Mouse (Mus musculus): Measurements from ENCODE around the gene Blcap.
"Not testable (repeated sequence)": the region's sequence is repeated elsewhere in the genome, so short reads cannot be mapped to it uniquely, and the experiment has no call there.

Blcap gene

GRCm38 (mm10) chr2:157571224-157571832, at the start of gene Blcap:
TSS of gene Blcap (minus strand) at chr2:157571274.
- peak in 1 of 2 experiments; percentile 58 for DNase-seq (ENCODE audit: low spot score in 2 of 2)

DNA sequence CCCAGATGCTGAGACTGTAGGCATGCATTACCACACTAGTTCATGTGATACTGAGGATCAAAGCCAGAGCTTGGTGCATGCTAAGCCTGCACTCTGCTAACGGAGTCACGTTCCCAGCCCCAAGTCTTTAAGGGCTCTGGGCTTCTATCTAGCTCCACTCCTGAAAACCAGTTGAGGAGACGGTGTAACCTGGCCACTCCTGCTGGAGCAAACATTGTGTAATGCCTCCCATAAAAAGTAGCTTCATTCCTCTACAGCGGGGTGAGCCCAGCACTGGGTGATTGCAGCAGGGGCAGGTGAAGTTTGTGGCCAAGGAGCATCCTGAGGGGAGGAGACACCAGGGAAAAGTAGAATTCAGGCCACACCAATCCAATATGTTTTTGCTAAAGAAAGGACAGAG, 47.3 kb upstream of the Blcap start:
- DNase-seq (ENCODE audit: low spot score in 2 of 2), result no peak

GRCm38 (mm10) chr2:157613997-157614396, 42.9 kb upstream of the Blcap start:
- DNase-seq (ENCODE audit: low spot score in 2 of 2), result no peak

DNA sequence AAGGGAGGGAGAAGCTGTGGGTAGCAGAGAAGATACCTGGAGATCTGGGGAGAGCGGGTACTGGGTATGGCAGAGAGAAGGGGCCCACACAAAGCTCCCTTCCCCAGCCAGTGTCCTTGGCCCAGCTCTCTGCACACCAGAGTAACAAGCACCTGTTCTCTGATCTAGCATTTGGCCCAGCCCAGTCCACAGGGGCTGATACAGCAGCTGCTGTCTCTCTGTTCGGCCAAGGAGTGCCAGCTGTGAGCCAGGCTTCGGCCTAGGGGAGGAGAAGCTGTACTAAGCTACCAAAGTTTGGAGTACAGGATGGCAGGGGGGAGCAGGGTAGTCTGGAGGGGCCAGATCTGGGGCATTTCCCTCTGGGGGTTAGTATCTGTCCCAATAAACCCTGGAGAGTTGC, 40.7 kb upstream of the Blcap start:
- no peak for DNase-seq (ENCODE audit: low spot score in 2 of 2)

DNA sequence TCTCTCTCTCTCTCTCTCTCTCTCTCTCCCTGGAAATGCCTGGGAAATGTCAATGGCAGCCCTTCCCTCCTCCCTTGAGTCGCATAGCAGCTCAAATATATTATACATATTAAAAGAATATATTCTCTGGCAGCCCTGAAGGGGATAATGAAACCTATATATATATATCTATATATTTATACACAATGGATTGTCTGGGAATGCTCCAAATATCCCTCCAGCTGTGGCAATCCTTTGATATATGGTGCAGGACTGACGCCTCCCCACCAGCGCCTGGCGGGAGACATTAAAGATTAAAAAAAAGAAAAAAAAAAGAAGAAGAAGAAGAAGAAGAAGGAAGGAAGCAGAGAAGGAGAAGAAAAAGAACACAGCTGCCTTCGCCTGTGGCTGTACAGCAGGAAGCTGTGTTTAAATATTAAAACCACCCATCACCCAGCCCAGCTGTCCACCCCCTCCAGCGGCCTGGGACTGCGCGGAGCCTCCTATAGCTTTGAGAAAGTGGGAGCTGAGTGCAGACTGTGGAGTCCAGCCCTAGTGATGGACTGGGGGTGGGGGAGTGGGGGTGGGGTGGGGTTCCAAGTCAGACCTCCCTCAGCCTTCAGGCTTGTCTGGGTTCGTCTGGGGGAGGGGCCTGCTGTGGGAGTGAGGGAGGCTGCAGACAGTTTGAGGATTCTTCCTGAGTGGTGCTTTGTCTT, 36.6 kb upstream of the Blcap start:
- DNase-seq (ENCODE audit: low spot score in 2 of 2), result no peak

GRCm38 (mm10) chr2:157605025-157605675, 34.1 kb upstream of the Blcap start:
- DNase-seq (ENCODE audit: low spot score in 2 of 2), result peak; percentile 34 to 43

DNA sequence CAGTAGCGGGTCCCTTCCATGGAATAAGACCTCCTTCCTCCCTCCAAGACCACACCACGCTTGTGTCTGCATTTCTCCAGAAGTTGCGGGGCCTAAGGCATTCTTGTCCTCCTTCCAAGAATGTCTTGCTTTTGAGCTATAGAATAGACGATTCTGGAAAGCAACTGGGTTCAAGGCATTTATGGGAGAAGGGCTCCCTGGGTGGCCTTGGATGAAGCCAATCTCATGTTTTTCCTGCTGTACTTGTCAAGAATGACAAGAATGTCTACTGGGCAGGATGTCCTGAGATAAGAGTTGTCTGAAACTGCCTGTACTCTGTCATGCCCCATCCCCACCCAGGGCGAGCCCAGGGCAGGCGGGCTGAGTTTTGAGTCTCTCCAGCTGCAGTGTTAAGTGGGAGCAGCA, 30.4 kb upstream of the Blcap start:
- DNase-seq (ENCODE audit: low spot score in 2 of 2), result no peak

- no peak for DNase-seq (ENCODE audit: low spot score in 2 of 2)
Observed at GRCm38 (mm10) chr2:157596876-157597566, 25.9 kb upstream of the Blcap start.

DNA sequence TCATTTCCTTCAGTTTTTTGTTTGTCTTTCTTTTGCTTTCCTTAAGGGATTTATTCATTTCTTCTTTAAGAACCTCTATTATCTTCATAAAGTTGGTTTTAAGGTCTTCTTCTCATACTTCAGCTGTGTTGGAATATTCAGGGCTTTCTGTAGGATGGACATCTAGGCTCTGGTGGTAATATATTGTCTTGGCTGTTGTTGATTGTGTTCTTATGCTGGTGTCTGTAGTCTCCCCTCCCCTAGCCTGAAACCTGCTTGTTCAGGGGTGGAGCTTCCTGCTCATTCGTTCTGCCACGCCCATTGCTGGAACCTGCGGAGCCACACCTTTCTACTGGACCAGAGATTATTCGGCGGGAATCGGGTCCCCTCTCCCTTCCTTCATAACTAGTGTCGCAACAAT, 14.3 kb upstream of the Blcap start:
- DNase-seq (ENCODE audit: low spot score in 2 of 2), result not testable (repeated sequence)

DNA sequence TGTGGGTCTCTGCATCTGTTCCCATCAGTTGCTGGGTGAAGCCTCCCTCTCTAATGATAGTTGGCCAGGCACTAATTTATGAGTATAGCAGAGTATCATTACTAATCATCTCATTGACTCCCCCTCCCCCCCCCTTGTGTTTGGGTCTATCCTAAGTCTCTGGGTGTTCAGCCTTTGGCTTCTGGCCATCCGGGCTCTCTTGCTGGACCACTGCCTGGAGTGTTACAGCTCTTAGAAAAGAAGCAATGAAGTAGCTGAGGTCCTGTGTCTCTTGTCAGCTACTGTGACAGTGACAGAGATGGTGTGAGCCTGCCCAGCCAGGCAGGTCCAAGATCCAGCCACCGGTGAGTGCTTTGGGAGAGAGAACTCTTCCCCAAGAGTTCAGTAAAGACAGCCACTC, 1.7 kb upstream of the Blcap start:
- DNase-seq (ENCODE audit: low spot score in 2 of 2), result no peak

DNA sequence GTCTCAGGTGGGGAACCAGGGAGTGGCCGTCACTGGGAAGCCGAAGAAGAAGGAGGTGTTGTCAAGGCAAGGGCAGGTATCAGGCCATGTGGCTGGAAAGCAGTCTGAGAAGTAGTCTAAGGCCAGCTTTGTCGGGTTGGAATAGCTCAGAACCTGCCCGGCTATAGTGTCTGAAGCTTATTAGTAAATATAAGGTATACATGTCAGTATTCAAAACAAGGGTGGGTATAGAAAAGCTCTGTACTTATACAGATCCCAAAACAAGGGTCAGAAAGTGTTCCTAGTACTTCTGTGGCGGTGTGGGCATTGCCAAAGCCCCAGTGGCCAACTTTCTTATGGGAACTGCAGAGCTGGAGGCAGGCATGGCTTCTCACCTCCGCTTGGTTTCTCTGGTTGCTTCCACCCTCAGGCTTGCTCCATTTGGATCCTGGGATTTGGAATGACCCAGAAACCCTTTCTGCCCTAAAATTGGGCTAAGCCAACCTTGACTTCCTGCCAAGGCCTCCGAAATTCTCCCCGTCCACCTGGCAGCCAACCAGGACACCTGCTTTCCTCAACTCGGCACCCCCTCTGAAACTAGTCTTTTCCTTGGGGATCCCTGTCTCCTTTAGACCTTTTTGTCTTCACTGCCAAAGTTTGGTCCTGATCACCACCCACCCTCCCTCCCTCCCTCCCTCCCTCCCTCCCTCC, 1.1 kb downstream of the Blcap start:
- no peak for DNase-seq (ENCODE audit: low spot score in 2 of 2)

DNA sequence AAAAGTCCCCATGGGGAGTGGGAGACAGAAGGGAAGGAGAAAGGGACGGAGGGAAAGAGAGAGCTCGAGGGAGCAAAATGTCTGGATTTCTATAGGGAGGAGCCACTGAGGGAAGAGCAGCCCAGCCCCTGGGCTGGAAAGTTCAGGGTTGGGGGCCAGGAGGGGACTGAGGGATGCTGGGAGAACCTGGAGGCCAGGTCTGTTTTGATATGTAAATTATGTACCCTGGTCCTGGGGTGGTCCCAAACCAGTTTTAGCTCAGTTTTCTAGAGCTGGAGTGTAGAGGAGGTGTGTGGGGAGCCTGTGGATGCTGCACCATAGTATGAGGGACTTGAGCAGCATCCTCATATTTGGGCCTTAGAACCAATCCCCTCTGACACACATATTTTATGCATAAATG, 2.2 kb downstream of the Blcap start:
- DNase-seq (ENCODE audit: low spot score in 2 of 2), result no peak

DNA sequence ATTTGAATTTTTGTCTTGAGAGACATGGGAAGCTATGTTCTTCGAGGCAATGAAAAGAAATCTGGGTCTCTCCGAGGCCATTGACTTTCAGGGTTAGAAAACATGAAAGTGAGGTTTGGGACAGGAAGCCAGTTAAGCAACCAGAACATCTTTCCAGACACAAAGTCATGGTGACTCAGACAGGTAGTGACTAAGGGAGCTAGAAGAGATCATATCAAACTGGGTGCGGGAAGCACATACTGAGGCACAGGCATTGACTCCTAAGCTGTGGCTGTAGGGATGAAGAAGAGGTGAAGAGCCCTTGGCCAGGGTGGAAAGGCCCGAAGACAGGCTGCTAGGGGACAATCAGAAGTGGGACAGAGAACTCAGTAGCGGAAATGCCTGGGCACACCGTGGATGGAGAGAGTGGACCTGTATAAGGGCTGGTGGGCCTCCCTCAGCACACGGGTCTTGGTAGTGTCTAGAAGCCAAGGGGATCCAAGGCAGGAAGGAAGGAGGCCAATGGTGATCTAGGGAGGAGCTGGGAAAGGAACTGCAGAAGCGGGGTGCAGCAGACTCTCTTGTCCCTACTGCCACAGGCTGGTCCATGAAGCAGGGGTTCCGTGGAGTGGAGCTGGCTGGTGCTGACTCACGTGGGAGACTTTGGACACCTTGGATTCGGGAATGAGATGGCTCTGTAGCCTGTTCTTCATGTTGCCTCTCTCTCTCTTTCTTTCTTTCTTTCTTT, 3.7 kb downstream of the Blcap start:
- no peak for DNase-seq (ENCODE audit: low spot score in 2 of 2)

GRCm38 (mm10) chr2:157566260-157566952, 4.7 kb downstream of the Blcap start:
- DNase-seq (ENCODE audit: low spot score in 2 of 2), result peak; percentile 85 to 93

GRCm38 (mm10) chr2:157565898-157566259, 5.2 kb downstream of the Blcap start:
- no peak for DNase-seq (ENCODE audit: low spot score in 2 of 2)

GRCm38 (mm10) chr2:157565446-157565845, 5.6 kb downstream of the Blcap start:
- DNase-seq (ENCODE audit: low spot score in 2 of 2), result no peak

- DNase-seq (ENCODE audit: low spot score in 2 of 2), result no peak
Observed at GRCm38 (mm10) chr2:157564723-157565122, 6.4 kb downstream of the Blcap start.

DNA sequence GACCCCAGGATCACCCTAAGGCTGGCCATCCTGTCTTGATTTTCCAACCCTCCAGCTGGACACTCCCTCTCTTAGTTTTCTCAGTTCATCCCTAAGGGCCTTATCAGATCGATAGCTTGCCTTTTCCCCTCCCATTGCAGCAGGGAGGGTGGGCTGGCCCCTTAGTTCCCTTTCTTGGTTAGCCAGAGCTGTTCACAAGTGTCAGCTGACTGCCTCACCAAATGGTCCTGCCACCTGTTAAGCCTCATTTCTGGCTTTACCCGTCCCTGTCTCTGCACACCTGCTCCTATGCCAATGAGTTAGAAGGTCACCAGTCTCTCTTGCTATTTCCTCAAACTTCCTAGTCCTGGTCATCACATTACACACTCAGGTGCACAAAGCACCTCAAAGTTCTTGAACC, 8.0 kb downstream of the Blcap start:
- DNase-seq (ENCODE audit: low spot score in 2 of 2), result no peak

DNA sequence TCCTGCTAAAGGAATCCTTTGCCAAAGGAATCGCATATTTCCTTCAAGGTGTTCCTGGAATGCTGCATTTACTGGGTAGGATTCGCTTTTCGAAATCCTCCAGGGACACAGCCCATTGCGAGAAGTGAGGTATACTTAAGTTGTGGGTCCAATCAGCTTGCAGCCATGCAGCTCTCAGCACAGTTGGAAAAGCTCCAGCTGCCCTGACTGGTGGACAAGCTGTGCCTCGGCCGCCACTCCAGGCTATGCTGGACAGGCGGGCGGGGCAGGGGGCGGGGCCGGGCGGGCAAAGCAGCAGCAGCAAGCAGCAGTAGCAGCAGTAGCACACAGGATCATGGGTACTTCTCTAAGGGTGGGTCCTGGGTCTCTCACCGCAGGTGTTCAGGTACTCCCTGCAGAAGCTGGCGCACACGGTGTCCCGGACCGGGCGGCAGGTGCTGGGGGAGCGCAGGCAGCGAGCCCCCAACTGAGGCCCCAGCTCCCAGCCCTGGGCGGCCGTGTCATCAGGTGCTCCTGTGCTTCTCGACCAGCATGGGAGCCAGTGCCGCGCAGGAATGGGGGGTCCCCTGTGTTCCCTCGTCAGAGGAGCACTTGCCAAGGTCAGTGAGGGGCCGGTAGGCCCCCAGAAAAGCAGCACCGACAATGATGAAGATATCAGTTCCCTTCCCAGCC, 9.8 kb downstream of the Blcap start:
- DNase-seq (ENCODE audit: low spot score in 2 of 2), result peak; percentile 85 to 87

- no peak for DNase-seq (ENCODE audit: low spot score in 2 of 2)
Observed at GRCm38 (mm10) chr2:157560302-157560701, 10.8 kb downstream of the Blcap start.

Data from heart, adult 9 months (tissue).